Comparison of ENCODE assay signal across 8 mouse cellular contexts in genomic region chr15:81810150-81810549, GRCm38 (mm10). TPM values are rescaled to one million over a fixed set of nuclear protein-coding genes. Genes with fewer than 3 reads are reported as not detected.
DNase-seq lines count a peak whose midpoint lies in the region; ATAC-seq lines count a peak whose summit lies in the region.

No protein-coding gene starts in this region.

- H3K36me3 ChIP-seq in hindbrain, embryonic 12.5 days: peaks cover 3% of the 10 kb centered on the region
- peaks cover under 1% of the 10 kb centered on the region for H3K36me3 ChIP-seq in lung, embryonic 16.5 days (ENCODE audit: control insufficient read depth, insufficient read depth, low read length)

- H3K4me2 ChIP-seq in hindbrain, embryonic 12.5 days (replicated peaks): peak overlapping the region; percentile 88
- H3K4me2 ChIP-seq in lung, embryonic 16.5 days (ENCODE audit: low read depth, low read length): peak overlapping the region; percentile 89

- H3K9me3 ChIP-seq in hindbrain, embryonic 12.5 days (replicated peaks): no peaks in the 10 kb centered on the region
- H3K9me3 ChIP-seq in lung, embryonic 16.5 days (ENCODE audit: control insufficient read depth, low read length): no peaks in the 10 kb centered on the region

- peak overlapping the region; percentile 82 for H3K27ac ChIP-seq in hindbrain, embryonic 12.5 days
- H3K27ac ChIP-seq in lung, embryonic 16.5 days (ENCODE audit: low read length): peak overlapping the region; percentile 98

- peak; percentile 95 for DNase-seq in NIH3T3 (ENCODE audit: low read depth)
- peak; percentile 94 for DNase-seq in cerebellum, adult 9-11 months
- peak; percentile 69 to 74 for DNase-seq in frontal cortex, postnatal 14 days (ENCODE audit: low spot score in 2 of 2)
- peak; percentile 82 to 83 for DNase-seq in layer of hippocampus, postnatal 10 days (ENCODE audit: low spot score in 2 of 2)
- peak; percentile 82 for DNase-seq in retina, postnatal 1 day
- DNase-seq in urinary bladder, adult 2 months (ENCODE audit: low spot score): peak; percentile 69

- no peak for ATAC-seq in hindbrain, embryonic 12.5 days (ENCODE audit: low FRiP score)
- peak; percentile 68 for ATAC-seq in lung, embryonic 16.5 days (ENCODE audit: low read depth)

- H3K9ac ChIP-seq in hindbrain, embryonic 12.5 days: peak overlapping the region; percentile 67
- peak overlapping the region; percentile 72 for H3K9ac ChIP-seq in lung, embryonic 16.5 days (ENCODE audit: low read length)

- H3K27me3 ChIP-seq in hindbrain, embryonic 12.5 days: no peaks in the 10 kb centered on the region
- H3K27me3 ChIP-seq in lung, embryonic 16.5 days (ENCODE audit: control insufficient read depth, insufficient read depth, low read depth, low read length): no peaks in the 10 kb centered on the region

- WGBS in hindbrain, embryonic 12.5 days: 2% methylated on average over 10 of the region's 10 CpGs
- WGBS in lung, embryonic 16.5 days: 1% methylated on average over 10 of the region's 10 CpGs

- peaks cover 49% of the 10 kb centered on the region for H3K4me1 ChIP-seq in hindbrain, embryonic 12.5 days
- H3K4me1 ChIP-seq in lung, embryonic 16.5 days (replicated peaks; ENCODE audit: control insufficient read depth, insufficient read depth, low read length): peaks cover 50% of the 10 kb centered on the region

- peak overlapping the region; percentile 70 for H3K4me3 ChIP-seq in hindbrain, embryonic 12.5 days
- H3K4me3 ChIP-seq in lung, embryonic 16.5 days (ENCODE audit: low read length): peak overlapping the region; percentile 71

RNA-seq across cellular contexts. Expression of gene Tef, which starts 7.9 kb away (rescaled TPM):
- 30.0 and 31.9 TPM in 2 replicates for polyA plus RNA-seq in hindbrain, embryonic 12.5 days (2016; fragmentation: Nextera tagmentation; extraction: Ambion mirVana)
- total RNA-seq in layer of hippocampus, postnatal 10 days (2021): 100 to 1,000 TPM; 125 to 148 TPM
- 32.4 and 39.8 TPM in 2 replicates for polyA plus RNA-seq in lung, embryonic 16.5 days (2015; fragmentation: Nextera tagmentation; extraction: Ambion mirVana)
- 193 and 226 TPM in 2 replicates for polyA plus RNA-seq in urinary bladder, adult 2 months (2012; rRNA removed)

RNA-seq across cellular contexts. Expression of gene Tob2, which starts 48.4 kb away (rescaled TPM):
- polyA plus RNA-seq in hindbrain, embryonic 12.5 days (2016; fragmentation: Nextera tagmentation; extraction: Ambion mirVana): 20.4 and 21.2 TPM in 2 replicates
- total RNA-seq in layer of hippocampus, postnatal 10 days (2021): 10 to 100 TPM; 25.2 to 31.9 TPM
- 32.3 and 36.0 TPM in 2 replicates for polyA plus RNA-seq in lung, embryonic 16.5 days (2015; fragmentation: Nextera tagmentation; extraction: Ambion mirVana)
- polyA plus RNA-seq in urinary bladder, adult 2 months (2012; rRNA removed): 18.0 and 24.4 TPM in 2 replicates
